Mouse (Mus musculus): ENCODE results near the gene Cpt1c.

The Cpt1c gene

GRCm38 (mm10) chr7:44916881-44917280 is 57.8 kb downstream of the Cpt1c start:
- DNase-seq (ENCODE audit: low spot score): no peak

GRCm38 (mm10) chr7:44916191-44916590 is 58.5 kb downstream of the Cpt1c start:
- no peak for DNase-seq (ENCODE audit: low spot score)

- DNase-seq (ENCODE audit: low spot score): no peak
These were observed 59.3 kb downstream of the Cpt1c start for GRCm38 (mm10) chr7:44915314-44915713.

- no peak for DNase-seq (ENCODE audit: low spot score)
These were observed 60.3 kb downstream of the Cpt1c start for GRCm38 (mm10) chr7:44914396-44914795.

Measured in yolk sac, embryonic 10.5 days (tissue).